Mouse (Mus musculus) right cerebral cortex, postnatal 14 days (tissue): ENCODE data around the gene Atad5.
"Not testable (repeated sequence)": the region's sequence is repeated elsewhere in the genome, so short reads cannot be mapped to it uniquely, and the experiment has no call there.

ENCODE experiments used
- DNase-seq: peaks from one replicate; pipeline ENCODE4 v3.0.0; 2022

The Atad5 gene

GRCm38 (mm10) chr11:80081786-80082319 lies 7.3 kb upstream of the Atad5 start:
- DNase-seq: no peak

- DNase-seq: no peak
These were observed 3.7 kb upstream of the Atad5 start for GRCm38 (mm10) chr11:80085356-80086055.

GRCm38 (mm10) chr11:80086844-80087243 lies 2.4 kb upstream of the Atad5 start:
- peak; percentile 86 for DNase-seq

- no peak for DNase-seq
These were observed 616 bp downstream of the Atad5 start for GRCm38 (mm10) chr11:80089817-80090214.

GRCm38 (mm10) chr11:80090555-80091164 lies 1.5 kb downstream of the Atad5 start:
- no peak for DNase-seq

GRCm38 (mm10) chr11:80098444-80099056 lies 9.3 kb downstream of the Atad5 start:
- DNase-seq: no peak

- no peak for DNase-seq
These were observed 12.1 kb downstream of the Atad5 start for GRCm38 (mm10) chr11:80101298-80101697.

GRCm38 (mm10) chr11:80104407-80104806 lies 15.2 kb downstream of the Atad5 start:
- DNase-seq: no peak

GRCm38 (mm10) chr11:80116411-80116810 lies 27.2 kb downstream of the Atad5 start:
- no peak for DNase-seq

- DNase-seq: no peak
These were observed 42.9 kb downstream of the Atad5 start for GRCm38 (mm10) chr11:80132050-80132449.

- no peak for DNase-seq
These were observed 45.5 kb downstream of the Atad5 start for GRCm38 (mm10) chr11:80134744-80135143.

GRCm38 (mm10) chr11:80135954-80136683 lies 46.9 kb downstream of the Atad5 start:
- DNase-seq: no peak

- no peak for DNase-seq
These were observed 47.6 kb downstream of the Atad5 start for GRCm38 (mm10) chr11:80136786-80137185.

- DNase-seq: no peak
These were observed 48.6 kb downstream of the Atad5 start for GRCm38 (mm10) chr11:80137773-80138172.

- peak; percentile 76 for DNase-seq
These were observed 52.8 kb downstream of the Atad5 start, which contains the start of gene Tefm for GRCm38 (mm10) chr11:80141825-80142521. Gene Tefm (minus strand): TSS chr11:80142175.

- DNase-seq: no peak
These were observed 53.7 kb downstream of the Atad5 start for GRCm38 (mm10) chr11:80142872-80143271.

- no peak for DNase-seq
These were observed 56.6 kb downstream of the Atad5 start for GRCm38 (mm10) chr11:80145787-80146275.

GRCm38 (mm10) chr11:80147748-80148147 lies 58.5 kb downstream of the Atad5 start:
- no peak for DNase-seq

GRCm38 (mm10) chr11:80148313-80148712 lies 59.1 kb downstream of the Atad5 start:
- DNase-seq: no peak

GRCm38 (mm10) chr11:80148974-80149373 lies 59.8 kb downstream of the Atad5 start:
- not testable (repeated sequence) for DNase-seq

GRCm38 (mm10) chr11:80149412-80150023 lies 60.3 kb downstream of the Atad5 start:
- no peak for DNase-seq

GRCm38 (mm10) chr11:80150566-80150965 lies 61.4 kb downstream of the Atad5 start:
- DNase-seq: no peak
